Mouse (Mus musculus): ENCODE measurements around the gene Tmem230.

GRCm38 (mm10) chr2:132253603-132254002 lies 6.0 kb upstream of the Tmem230 start:
- TF ChIP-seq HCFC1 (IDR thresholded peaks at IDR 0.05; ENCODE audit: low read depth, low read length), result no peak
- TF ChIP-seq E2F4 (IDR thresholded peaks at IDR 0.05; ENCODE audit: insufficient replicate concordance, low read depth, low read length), result no peak
- TF ChIP-seq NRF1 (IDR thresholded peaks at IDR 0.05; ENCODE audit: low read depth, low read length), result no peak

Data from CH12.LX (cell line).